Mouse (Mus musculus): ENCODE data around the gene Lpp.

The Lpp gene

DNA sequence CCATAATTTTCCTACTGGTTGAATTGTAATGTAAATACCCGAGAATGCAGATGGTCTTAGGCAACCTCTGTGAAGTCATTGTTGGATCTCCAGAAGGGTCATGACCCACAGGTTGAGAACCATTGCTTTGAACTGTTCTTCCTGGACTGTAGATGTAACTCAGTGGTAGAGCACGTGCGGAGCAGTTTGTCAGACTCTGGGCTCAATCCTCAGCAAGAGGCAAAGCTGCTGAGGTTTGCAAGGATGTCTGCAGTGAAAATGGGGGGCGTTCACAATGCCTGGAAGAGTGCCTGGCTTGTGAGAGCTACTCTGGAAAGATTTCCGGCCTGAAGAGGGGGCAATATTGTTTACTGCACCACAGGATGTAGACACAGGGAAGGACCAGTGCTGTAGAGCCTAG, 6.2 kb downstream of the Lpp start:
- DNase-seq (ENCODE audit: low read depth) = no peak

DNA sequence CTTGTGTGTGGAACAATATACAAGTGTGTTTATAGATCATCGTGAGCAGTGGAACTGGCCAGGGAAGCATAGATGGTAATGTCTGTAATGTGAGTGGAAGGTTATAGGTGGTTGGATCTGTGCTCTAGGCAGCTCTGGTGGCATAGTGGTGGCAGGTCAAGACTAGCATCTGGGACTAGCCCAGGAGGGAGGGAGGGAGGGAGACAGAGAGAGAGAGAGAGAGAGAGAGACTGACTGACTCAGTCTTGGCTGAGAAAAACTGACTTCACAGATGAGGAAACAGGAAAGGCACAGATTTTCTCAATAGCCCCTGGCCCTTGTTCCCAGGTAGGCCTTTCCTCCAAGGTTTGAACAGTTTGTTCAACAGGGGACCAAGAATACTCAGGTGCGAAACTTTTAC, 7.5 kb downstream of the Lpp start:
- DNase-seq (ENCODE audit: low read depth) = no peak

DNA sequence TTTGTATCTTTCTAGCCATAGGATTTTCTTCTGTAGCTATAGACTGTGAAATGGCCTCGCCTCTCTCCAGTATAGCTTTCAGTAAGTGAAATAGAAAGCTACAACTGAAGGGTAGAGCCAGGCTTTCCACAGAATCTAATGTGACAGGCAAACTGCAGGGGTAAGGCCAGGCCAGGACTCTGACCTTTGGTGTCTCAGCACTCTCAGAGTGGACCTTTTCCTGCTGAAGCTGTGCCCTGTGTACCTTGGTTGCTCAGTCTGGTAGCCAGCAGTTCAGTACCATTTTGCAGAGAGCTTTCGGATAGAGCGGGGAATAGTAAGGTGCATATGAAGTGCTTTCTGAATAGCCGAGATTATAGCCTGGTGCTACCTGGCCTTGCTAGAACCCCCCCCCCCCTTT, 9.5 kb downstream of the Lpp start:
- DNase-seq (ENCODE audit: low read depth) = no peak

DNA sequence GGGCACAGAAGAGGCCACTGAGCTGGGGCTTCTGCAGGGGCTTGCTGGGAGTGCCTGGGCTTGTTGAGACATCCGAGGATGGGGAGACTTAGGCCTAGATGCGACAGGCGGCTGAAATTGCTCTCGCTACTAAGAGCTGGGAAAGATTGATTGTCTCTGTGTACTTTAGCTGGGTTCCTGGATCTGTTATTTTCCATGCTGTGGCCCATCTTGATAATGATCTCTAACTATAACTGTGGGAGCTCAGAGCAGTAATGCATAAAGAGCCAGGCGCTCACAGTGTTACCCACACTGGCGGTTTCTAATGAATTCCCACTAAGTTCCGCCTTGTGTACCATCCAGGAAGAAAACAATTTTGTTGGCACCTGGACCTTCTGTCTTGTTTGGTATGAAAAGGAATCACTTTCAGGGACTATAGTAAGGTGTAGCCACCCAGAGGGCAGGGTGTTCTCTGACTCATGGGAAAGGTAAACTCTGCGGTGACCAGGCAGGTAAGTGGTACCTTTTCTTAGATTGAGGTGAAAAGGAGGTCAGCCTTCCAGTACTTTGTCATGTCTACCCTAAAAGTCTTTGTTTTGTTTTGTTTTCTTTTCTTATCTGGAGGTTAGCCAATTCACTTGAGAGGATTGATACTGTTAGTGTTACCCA, 10.6 kb downstream of the Lpp start:
- DNase-seq (ENCODE audit: low read depth) = no peak

DNA sequence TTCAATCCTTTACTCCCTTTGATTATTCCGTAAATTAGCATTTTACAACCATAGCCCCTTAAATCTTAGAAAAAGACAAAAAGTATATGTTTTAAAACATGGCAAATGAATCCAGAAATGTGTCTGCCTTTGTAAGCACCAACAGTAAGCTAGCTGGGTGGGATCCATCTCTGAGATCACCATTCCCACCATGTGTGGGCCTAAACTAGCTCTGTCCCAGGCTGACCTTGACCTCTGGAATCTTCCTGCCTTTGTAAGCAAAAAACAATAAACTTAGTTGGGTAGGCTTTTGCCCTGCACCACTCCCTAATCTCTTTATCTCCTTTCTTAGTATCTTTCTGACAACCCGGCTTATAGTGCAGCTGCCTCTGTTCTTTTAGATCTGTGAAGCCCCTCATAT, 13.2 kb downstream of the Lpp start:
- DNase-seq (ENCODE audit: low read depth) = no peak

GRCm38 (mm10) chr16:24411281-24411680, 18.0 kb downstream of the Lpp start:
- no peak for DNase-seq (ENCODE audit: low read depth)

DNA sequence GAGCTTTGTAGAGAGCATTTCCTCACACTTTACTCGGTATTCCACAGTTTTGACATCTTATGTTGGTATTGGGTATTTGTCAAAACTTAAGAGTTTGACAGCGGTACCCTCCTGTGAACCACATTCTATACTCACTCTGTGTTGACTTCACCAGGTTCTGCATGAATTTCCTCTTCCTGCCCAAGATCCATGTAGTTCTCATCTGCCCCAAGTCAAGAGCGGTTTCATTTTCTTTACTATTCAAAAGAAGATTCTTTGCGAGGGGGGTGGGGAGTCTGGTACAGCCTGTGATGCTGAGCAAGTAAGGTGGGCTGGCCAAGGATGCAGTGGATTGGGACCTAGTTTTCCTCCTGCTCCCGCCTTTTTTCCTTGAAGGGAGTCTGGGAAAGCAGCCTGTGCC, 18.9 kb downstream of the Lpp start:
- peak; percentile 39 for DNase-seq (ENCODE audit: low read depth)

GRCm38 (mm10) chr16:24413059-24413458, 19.8 kb downstream of the Lpp start:
- DNase-seq (ENCODE audit: low read depth) = no peak

DNA sequence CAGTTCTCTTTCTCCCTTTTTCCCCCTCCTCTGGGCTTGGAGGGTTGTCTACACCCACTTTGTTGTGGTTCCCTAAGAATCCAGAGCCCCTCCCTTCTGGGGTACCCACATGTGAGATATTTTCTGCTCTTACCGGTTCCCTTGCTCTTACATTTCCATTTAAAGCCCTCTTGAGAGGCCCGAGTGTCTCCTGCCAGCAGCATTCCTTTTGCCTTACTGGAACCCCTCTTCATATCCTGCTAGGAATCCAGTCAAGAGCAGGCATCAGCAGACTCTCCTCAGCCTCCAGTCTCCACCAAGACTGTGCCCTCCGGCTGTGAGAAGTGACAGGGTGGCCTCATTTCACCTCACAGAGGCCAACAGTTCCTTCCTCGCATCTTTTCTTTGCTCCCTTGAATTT, 24.7 kb downstream of the Lpp start:
- no peak for DNase-seq (ENCODE audit: low read depth)

DNA sequence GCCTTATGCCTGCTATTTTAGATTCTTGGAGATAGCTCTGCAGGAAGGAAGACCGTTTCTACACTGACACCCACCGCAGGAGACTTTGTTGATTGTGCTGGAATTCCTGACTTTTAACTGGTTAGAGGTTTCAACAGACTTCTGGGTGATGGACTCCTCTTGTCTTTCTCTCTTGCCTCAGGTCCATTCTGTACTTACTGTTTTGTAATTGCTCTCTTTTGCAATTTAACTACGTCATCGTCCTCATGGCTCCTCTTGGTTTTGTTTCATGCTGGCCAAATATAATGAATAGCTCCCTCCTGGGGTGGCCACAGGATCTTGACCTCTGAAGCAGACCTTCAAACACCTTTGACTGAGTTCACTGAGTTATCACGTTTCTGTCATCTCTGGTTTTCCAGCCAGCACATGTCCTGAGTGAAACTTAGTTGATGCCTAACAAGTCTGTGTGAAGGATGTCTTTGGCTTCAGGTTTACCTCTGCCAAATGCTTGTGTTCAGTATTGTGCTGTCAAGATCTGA, 27.4 kb downstream of the Lpp start:
- no peak for DNase-seq (ENCODE audit: low read depth)

DNA sequence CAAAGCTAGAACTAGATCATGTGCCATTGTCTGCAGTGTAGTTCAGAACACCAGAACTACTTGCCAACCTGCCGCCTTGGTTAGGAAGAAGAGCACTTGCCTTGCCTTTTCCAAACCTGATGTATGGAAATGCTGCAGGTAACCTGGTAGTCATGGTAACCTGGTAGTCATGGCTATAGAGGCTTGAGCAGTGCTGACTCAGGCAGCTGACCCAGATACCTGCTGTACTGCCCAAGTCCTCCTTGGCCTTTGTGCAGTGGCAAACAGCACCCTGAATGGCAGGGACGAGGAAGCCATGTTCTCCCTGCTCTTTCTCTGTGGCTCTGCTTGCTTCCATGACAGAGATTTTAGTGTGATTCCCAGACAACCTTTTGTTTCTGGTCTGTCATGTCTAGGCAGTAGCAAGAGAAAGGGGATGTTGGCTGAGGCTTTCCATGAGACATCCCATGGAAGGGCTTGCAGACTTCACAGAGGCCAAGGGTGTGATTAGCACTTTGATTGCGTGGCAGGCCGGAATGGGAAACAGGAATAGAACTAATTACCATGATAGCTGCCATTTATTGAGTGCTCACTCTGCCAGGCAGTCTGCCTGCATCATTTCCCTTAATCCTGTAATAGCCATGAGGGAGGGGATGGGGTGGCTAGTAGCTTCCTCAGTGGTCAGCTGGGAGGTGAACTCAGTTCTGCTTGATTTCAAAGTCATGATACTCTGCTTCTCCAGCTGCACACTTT, 28.5 kb downstream of the Lpp start:
- DNase-seq (ENCODE audit: low read depth) = no peak

- no peak for DNase-seq (ENCODE audit: low read depth)
Observed at GRCm38 (mm10) chr16:24423196-24423595, 29.9 kb downstream of the Lpp start.

GRCm38 (mm10) chr16:24423751-24424150, 30.4 kb downstream of the Lpp start:
- no peak for DNase-seq (ENCODE audit: low read depth)

DNA sequence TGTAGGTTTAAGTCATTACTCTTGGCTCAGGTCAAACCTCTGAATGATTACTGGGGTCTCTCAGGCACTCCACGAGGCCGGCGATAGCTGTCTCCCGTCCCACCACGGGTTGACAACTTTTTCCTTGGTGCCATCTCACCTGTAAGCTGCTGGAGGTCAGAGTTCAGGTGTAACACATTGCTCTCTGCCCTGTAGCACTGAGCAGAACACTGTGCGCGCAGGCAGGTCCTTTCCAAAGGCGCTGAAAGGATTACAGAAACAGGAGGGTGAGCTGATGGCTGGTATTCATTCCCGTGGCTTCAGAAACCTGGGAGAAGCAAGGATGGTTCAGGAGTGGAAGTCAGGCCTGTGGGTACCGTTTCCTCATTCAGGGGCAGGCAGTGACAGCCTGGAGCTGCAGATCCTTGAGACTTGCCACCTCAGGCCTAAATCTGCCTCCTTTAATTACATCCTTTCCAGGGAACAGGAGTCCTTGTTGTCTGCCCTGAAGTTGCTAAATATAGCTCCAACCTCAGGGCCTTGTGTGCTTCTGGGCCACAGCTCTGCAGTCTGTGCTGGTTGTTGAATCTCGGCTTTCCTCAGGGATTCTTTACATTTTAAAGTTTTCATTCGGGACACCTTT, 31.2 kb downstream of the Lpp start:
- DNase-seq (ENCODE audit: low read depth) = no peak

DNA sequence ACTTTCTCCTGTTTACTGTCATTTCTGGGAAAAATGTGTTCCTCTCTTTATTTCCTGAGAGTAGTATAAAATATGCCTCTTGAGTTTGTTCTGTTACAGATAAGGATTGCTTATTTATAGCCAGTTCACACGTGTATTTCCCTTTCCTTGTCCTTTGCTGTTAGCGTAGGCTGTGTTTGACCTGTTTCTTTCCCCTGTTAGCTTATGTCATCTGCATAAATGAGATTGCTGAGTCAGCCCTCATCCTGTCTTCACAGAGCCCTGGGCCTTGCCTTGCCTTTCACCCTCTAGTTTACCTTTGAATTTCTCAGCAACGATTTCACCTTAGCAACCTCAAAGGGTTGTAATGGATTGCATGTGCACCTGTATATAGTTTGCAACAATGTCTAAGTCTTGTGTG, 32.5 kb downstream of the Lpp start:
- DNase-seq (ENCODE audit: low read depth) = peak; percentile 9

DNA sequence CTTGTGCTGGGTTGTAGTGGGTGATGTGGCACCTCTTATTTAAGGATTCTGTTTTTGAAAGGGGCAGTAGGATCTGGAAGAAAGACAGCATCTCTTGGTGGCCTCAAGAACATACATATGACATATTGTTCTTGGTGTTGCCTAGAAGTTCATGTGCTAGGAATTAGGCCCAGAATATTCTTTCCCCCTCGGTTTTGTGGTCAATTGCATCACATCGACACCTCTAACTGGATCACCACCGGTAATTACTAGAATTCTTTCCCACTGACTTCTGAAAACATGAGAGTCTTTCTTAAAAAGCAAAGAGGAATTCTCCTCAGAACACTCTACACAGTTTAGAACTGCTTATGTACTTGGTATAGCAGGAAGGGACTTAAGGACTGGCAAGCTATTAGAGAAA, 34.3 kb downstream of the Lpp start:
- DNase-seq (ENCODE audit: low read depth) = no peak

- no peak for DNase-seq (ENCODE audit: low read depth)
Observed at GRCm38 (mm10) chr16:24428055-24428454, 34.7 kb downstream of the Lpp start.

- DNase-seq (ENCODE audit: low read depth) = no peak
Observed at GRCm38 (mm10) chr16:24428742-24429141, 35.4 kb downstream of the Lpp start.

DNA sequence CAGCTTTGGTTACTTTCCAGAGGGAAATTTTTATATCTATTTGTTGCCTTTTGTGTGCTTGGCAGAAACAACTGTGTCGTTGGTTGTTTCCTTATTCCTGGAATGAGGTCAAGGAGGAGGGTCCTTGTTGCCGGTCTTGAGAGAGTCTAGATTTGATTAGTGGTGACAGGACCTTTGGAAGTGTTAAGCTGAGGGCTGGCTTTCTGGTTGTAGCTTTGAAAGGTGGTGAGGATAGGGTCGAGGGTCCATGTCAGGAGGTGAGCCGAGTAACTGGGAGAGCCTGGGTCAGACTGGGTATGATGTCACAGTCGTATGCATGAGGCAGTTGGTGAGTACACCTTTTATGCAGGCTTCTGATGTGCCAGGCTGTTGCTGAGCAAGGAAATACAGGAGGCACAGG, 36.4 kb downstream of the Lpp start:
- DNase-seq (ENCODE audit: low read depth) = no peak

GRCm38 (mm10) chr16:24431808-24432207, 38.5 kb downstream of the Lpp start:
- DNase-seq (ENCODE audit: low read depth) = no peak

GRCm38 (mm10) chr16:24433563-24433962, 40.3 kb downstream of the Lpp start:
- DNase-seq (ENCODE audit: low read depth) = no peak

- no peak for DNase-seq (ENCODE audit: low read depth)
Observed at GRCm38 (mm10) chr16:24434026-24434425, 40.7 kb downstream of the Lpp start.

- no peak for DNase-seq (ENCODE audit: low read depth)
Observed at GRCm38 (mm10) chr16:24434531-24435114, 41.3 kb downstream of the Lpp start.

Data from naive thymus-derived CD4-positive, alpha-beta T cell, adult 2 months (primary cell).